Mouse (Mus musculus) thymus, adult 2 months (tissue): Measurements from ENCODE around the gene Otog.

Source experiments
- CTCF ChIP-seq: fragments of 200-500 bp; IDR thresholded peaks from 2 replicates; pipeline ENCODE4 v1.5.1; 2012; ENCODE audit warnings: mild to moderate bottlenecking, control low read depth, low read length, moderate library complexity, borderline replicate concordance; ENCODE audit not compliant: control insufficient read depth, poor library complexity, insufficient read depth; ENCODE audit errors: extremely low read depth
- POLR2A ChIP-seq: fragments of 200-500 bp; IDR thresholded peaks from 2 replicates; pipeline ENCODE4 v1.6.1; 2012; ENCODE audit warnings: mild to moderate bottlenecking, low read length, control low read depth, moderate library complexity; ENCODE audit not compliant: control insufficient read depth, poor library complexity, insufficient read depth; ENCODE audit errors: extremely low read depth

- no peak for TF ChIP-seq CTCF
- no peak for TF ChIP-seq POLR2A
These were observed 39.1 kb upstream of the Otog start for GRCm38 (mm10) chr7:46201649-46202048.
